Mouse (Mus musculus) spleen, adult 2 months (tissue): ENCODE data around the gene Vmn1r55.

ENCODE experiments used
- CTCF ChIP-seq: fragments of 200-500 bp; IDR thresholded peaks from 2 replicates; pipeline ENCODE4 v1.5.1; 2011; ENCODE audit warnings: mild to moderate bottlenecking, inconsistent platforms; ENCODE audit not compliant: insufficient read depth, insufficient read length, insufficient replicate concordance; ENCODE audit errors: extremely low read depth
- POLR2A ChIP-seq: fragments of 200-500 bp; IDR thresholded peaks from 2 replicates; pipeline ENCODE4 v1.6.1; 2011; ENCODE audit warnings: low read depth, low read length, inconsistent platforms

DNA sequence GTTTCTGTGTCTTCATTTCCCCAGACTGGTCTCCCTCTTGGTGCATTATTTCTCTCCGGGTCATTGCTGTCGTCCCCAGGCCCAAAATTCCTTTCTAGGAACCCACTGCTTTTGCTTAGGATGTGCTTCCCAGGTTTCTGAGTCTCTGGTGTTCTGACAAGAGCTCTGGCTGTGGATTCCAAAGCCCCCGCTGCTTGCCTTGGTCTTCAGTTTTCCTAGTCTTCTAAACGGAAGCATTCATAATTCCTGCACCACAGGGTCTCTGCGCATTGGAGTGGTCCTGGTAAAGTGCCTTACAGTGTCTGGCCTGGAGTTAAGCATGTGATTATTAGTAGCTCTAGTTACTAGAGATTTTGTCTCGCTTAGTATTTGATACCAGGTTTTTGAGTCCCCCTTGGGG lies 68.7 kb downstream of the Vmn1r55 start:
- no peak for TF ChIP-seq CTCF
- TF ChIP-seq POLR2A, result no peak
